Mouse (Mus musculus): ENCODE data around the gene Clstn1. TPM values are rescaled to one million over a fixed set of nuclear protein-coding genes. Genes with fewer than 3 reads are reported as not detected.

The Clstn1 gene
- 48.0 TPM for polyA plus RNA-seq (2014; fragmentation: Illumina TruSeq; extraction: RNeasy Lipid Tissue Mini Kit (QIAGEN cat#74804); ENCODE audit: low read depth, low replicate concordance)

DNA sequence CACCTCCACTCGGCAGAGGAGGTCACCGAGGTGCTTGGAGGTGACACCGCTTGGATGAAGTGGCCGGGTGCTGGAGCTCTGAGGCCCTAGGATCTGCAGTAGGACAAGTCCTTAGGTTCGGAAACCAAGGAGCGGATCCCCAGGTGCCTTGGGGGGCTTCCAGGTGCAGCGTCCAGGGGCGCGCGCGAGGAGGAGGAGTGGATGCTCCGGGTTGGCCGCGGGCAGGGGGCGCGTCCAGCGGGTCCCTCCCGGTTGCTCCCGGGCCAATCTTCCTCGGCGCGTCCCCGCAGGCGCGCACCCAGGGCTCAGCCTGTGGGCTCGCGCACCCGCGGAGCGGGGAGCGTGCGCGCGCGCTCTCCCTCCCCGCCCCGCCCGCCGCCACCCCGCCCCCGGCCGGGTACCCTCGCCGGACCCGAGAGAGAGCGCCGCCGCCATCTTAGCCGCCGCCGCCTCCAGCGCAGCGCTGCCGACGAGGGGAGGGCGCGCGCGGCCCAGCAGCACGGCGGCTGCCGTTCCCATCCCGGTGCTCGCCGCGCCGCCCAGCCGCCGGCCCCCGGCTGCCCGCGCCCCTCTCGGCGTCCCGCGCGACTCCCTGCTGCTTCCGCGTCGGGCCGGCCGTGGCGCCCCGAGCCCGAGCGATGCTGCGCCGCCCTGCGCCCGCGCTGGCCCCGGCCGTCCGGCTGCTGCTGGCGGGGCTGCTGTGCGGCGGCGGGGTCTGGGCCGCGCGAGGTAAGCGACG is at the start of gene Clstn1:
Gene Clstn1, plus strand, starts transcription at position 425 of the 739 bp plus-strand sequence.

Other genes starting within 250 kb of the Clstn1 start
- gene Ube4b, start 159.7 kb upstream of the Clstn1 start, polyA plus RNA-seq (2014; fragmentation: Illumina TruSeq; extraction: RNeasy Lipid Tissue Mini Kit (QIAGEN cat#74804); ENCODE audit: low read depth, low replicate concordance): 37.9 TPM
- gene Rbp7, start 131.5 kb upstream of the Clstn1 start, polyA plus RNA-seq (2014; fragmentation: Illumina TruSeq; extraction: RNeasy Lipid Tissue Mini Kit (QIAGEN cat#74804); ENCODE audit: low read depth, low replicate concordance): 26.2 TPM
- gene Tmem274, start 109.1 kb upstream of the Clstn1 start, polyA plus RNA-seq (2014; fragmentation: Illumina TruSeq; extraction: RNeasy Lipid Tissue Mini Kit (QIAGEN cat#74804); ENCODE audit: low read depth, low replicate concordance): not detected
- 32.1 TPM for gene Nmnat1, start 101.3 kb upstream of the Clstn1 start, polyA plus RNA-seq (2014; fragmentation: Illumina TruSeq; extraction: RNeasy Lipid Tissue Mini Kit (QIAGEN cat#74804); ENCODE audit: low read depth, low replicate concordance)
- gene Lzic, start 101.2 kb upstream of the Clstn1 start, polyA plus RNA-seq (2014; fragmentation: Illumina TruSeq; extraction: RNeasy Lipid Tissue Mini Kit (QIAGEN cat#74804); ENCODE audit: low read depth, low replicate concordance): 40.7 TPM
- gene Ctnnbip1, start 68.2 kb upstream of the Clstn1 start, polyA plus RNA-seq (2014; fragmentation: Illumina TruSeq; extraction: RNeasy Lipid Tissue Mini Kit (QIAGEN cat#74804); ENCODE audit: low read depth, low replicate concordance): 20.2 TPM
- 2.7 TPM for gene Pik3cd, start 116.1 kb downstream of the Clstn1 start, polyA plus RNA-seq (2014; fragmentation: Illumina TruSeq; extraction: RNeasy Lipid Tissue Mini Kit (QIAGEN cat#74804); ENCODE audit: low read depth, low replicate concordance)
- 72.0 TPM for gene Tmem201, start 151.6 kb downstream of the Clstn1 start, polyA plus RNA-seq (2014; fragmentation: Illumina TruSeq; extraction: RNeasy Lipid Tissue Mini Kit (QIAGEN cat#74804); ENCODE audit: low read depth, low replicate concordance)
- 17.3 TPM for gene Slc25a33, start 187.8 kb downstream of the Clstn1 start, polyA plus RNA-seq (2014; fragmentation: Illumina TruSeq; extraction: RNeasy Lipid Tissue Mini Kit (QIAGEN cat#74804); ENCODE audit: low read depth, low replicate concordance)